Mouse (Mus musculus): ENCODE data around the gene Serpinb3d. TPM values are rescaled to one million over a fixed set of nuclear protein-coding genes. Genes with fewer than 3 reads are reported as not detected.

Gene Serpinb3d
- polyA plus RNA-seq (2012; ENCODE audit: low replicate concordance) = not detected in 2 replicates

DNA sequence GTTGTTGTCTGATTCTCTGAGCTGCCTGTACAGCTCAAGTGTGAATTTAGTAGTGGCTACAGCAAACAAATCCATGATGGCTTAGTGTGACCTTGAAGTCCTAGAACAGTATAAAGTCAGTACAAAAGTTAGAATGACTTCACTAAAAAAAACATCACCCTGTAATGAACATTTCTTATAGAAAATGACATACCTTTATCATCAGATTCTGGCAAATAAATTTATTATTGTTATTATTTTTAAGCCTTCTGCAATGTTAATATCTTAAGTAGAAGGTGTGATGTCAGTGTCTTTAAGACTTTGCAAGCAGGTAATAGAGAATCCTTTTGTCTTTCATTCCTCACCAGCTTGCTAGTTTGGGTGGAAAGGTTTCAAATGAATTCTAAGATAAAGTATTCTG lies at the start of gene Serpinb3d:
Serpinb3d (minus strand) TSS at position 101 of the 400 bp plus-strand sequence.

GRCm38 (mm10) chr1:107052203-107052602 lies 31.1 kb downstream of the Serpinb3d start, which contains the start of gene Serpinb3a:
Serpinb3a (minus strand) TSS chr1:107052303.

Other genes starting within 250 kb of the Serpinb3d start
- gene Serpinb5, start 222.3 kb downstream of the Serpinb3d start, polyA plus RNA-seq (2012; ENCODE audit: low replicate concordance) = 0.07 TPM in 1 of 2 replicates, not detected in the other
- not detected in 2 replicates for gene Serpinb12, start 149.1 kb downstream of the Serpinb3d start, polyA plus RNA-seq (2012; ENCODE audit: low replicate concordance)
- 0.15 TPM in 1 of 2 replicates, not detected in the other for gene Serpinb13, start 102.5 kb downstream of the Serpinb3d start, polyA plus RNA-seq (2012; ENCODE audit: low replicate concordance)
- not detected in 2 replicates for gene Serpinb3a, start 31.2 kb downstream of the Serpinb3d start, polyA plus RNA-seq (2012; ENCODE audit: low replicate concordance)
- gene Serpinb3b, start 194.9 kb upstream of the Serpinb3d start, polyA plus RNA-seq (2012; ENCODE audit: low replicate concordance) = not detected in 2 replicates
- not detected in 2 replicates for gene Serpinb3c, start 194.9 kb upstream of the Serpinb3d start, polyA plus RNA-seq (2012; ENCODE audit: low replicate concordance)

Measured in leukemia stem cell, adult 10-12 weeks (primary cell).